Mouse (Mus musculus): ENCODE data around the gene Znrf1.

- TF ChIP-seq CTCF (IDR thresholded peaks at IDR 0.05; ENCODE audit: borderline replicate concordance, insufficient read depth, low read length), result no peak
- TF ChIP-seq POLR2A (IDR thresholded peaks at IDR 0.05; ENCODE audit: low read depth, low read length), result no peak
Observed at GRCm38 (mm10) chr8:111490034-111490591, 45.8 kb upstream of the Znrf1 start.

All from embryonic fibroblast, embryonic 13.5 days (primary cell).